ENCODE assay signal across 8 mouse cellular contexts in the genomic region with DNA sequence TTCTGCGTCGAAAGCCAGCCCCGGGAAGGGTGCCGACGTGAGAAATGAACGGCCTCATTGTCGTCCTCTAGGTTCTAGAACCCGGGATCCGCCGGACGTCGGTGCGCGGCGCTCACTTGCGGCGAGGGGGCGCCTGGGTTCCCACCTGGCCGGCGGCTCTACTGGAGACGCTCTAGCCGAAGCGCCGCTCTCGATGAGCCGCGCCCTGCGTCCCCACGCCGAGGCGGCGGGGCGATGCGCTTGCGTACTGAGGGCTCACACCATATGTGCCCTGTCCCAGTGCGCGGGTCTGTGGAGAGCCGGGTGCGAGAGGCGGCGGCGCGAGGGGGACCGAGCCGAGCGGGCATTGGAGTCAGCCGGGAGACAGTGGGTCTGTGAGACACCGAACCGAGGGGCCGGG. TPM values are rescaled to one million over a fixed set of nuclear protein-coding genes. Genes with fewer than 3 reads are reported as not detected.
DNase-seq lines count a peak whose midpoint lies in the region; ATAC-seq and TF ChIP-seq lines count a peak whose summit lies in the region.

Txndc9 (minus strand) TSS at position 27 of the 400 bp plus-strand sequence.
Eif5b (plus strand) TSS at position 144 of the 400 bp plus-strand sequence.

- WGBS in forebrain, embryonic 15.5 days: under 1% methylated on average over 50 of the region's 50 CpGs
- WGBS in lung, adult 2 months: under 1% methylated on average over 50 of the region's 50 CpGs

- peak; percentile 45; the same call in 1 of the 2 replicates for TF ChIP-seq POLR2A in lung, adult 2 months (IDR thresholded peaks at IDR 0.05; ENCODE audit: borderline replicate concordance, extremely low read depth, low read depth, low read length)

- TF ChIP-seq CTCF in lung, adult 2 months (IDR thresholded peaks at IDR 0.05; ENCODE audit: insufficient read depth, low read length): peak; percentile 17; the same call in 1 of the 2 replicates

- H3K9me3 ChIP-seq in forebrain, embryonic 15.5 days: no peaks in the 10 kb centered on the region

- intact Hi-C loops in heart, postnatal 25 days (cut with DNase I): loop anchor here (2.0 to 10.0 kb wide), 3 partner anchors 106 to 133 kb away; partner anchors contain the start of genes Mitd1, Mrpl30 and Tsga10

- H3K4me3 ChIP-seq in forebrain, embryonic 15.5 days: peak within 1 kb of the TSS; percentile 80
- peak within 1 kb of the TSS; percentile 94 for H3K4me3 ChIP-seq in lung, adult 2 months (replicated peaks; ENCODE audit: extremely low read depth, low read depth, low read length)

- H3K9ac ChIP-seq in forebrain, embryonic 15.5 days (replicated peaks): peak within 1 kb of the TSS; percentile 74

- H3K27ac ChIP-seq in forebrain, embryonic 15.5 days (replicated peaks): peak within 1 kb of the TSS; percentile 95

- no peaks in the 10 kb centered on the region for H3K27me3 ChIP-seq in forebrain, embryonic 15.5 days

- H3K36me3 ChIP-seq in forebrain, embryonic 15.5 days: peaks cover 24% of the 10 kb centered on the region

- H3K4me1 ChIP-seq in forebrain, embryonic 15.5 days: peaks cover 18% of the 10 kb centered on the region
- peaks cover 5% of the 10 kb centered on the region for H3K4me1 ChIP-seq in lung, adult 2 months (ENCODE audit: control insufficient read depth, insufficient read depth, low read length)

- ATAC-seq in forebrain, embryonic 15.5 days (replicated peaks): peak; percentile 94
- ATAC-seq in neutrophil, adult 5-6 weeks (ENCODE audit: extremely low read depth, insufficient number of reproducible peaks, low FRiP score, poor library complexity, severe bottlenecking): peak; percentile 62

- H3K4me2 ChIP-seq in forebrain, embryonic 15.5 days (replicated peaks): peak within 1 kb of the TSS; percentile 64

- peak; percentile 98 for DNase-seq in ES-CJ7 (ENCODE audit: low read depth, low spot score)
- DNase-seq in cerebellum, adult 11 months: peak; percentile 95
- DNase-seq in heart, postnatal 25 days (ENCODE audit: low spot score): peak; percentile 89
- peak; percentile 96 to 98 for DNase-seq in layer of hippocampus, adult 18-20 months (ENCODE audit: low spot score in 2 of 2)
- peak; percentile 90 for DNase-seq in lung, adult 2 months
- peak; percentile 94 for DNase-seq in thymus, adult 18-20 months

RNA-seq across cellular contexts. Expression of gene Txndc9, which starts in this region (rescaled TPM):
- polyA plus RNA-seq in forebrain, embryonic 15.5 days (2015; fragmentation: Nextera tagmentation; extraction: Ambion mirVana): 145 and 154 TPM in 2 replicates
- 10 to 100 TPM; 52.6 to 57.2 TPM for total RNA-seq in heart, postnatal 25 days (2021)
- 10 to 100 TPM; 53.9 to 63.5 TPM for total RNA-seq in layer of hippocampus, adult 18-20 months (2021)
- polyA plus RNA-seq in lung, adult 2 months (2012; rRNA removed): 5.9 and 9.6 TPM in 2 replicates
- 59.2 and 63.0 TPM in 2 replicates for total RNA-seq in neutrophil, adult 5-6 weeks (2017)

RNA-seq across cellular contexts. Expression of gene Eif5b, which starts in this region (rescaled TPM):
- 22.8 and 24.6 TPM in 2 replicates for polyA plus RNA-seq in forebrain, embryonic 15.5 days (2015; fragmentation: Nextera tagmentation; extraction: Ambion mirVana)
- total RNA-seq in heart, postnatal 25 days (2021): 10 to 100 TPM; 42.9 to 45.7 TPM
- total RNA-seq in layer of hippocampus, adult 18-20 months (2021): 10 to 100 TPM; 41.8 to 44.2 TPM
- 4.3 and 6.9 TPM in 2 replicates for polyA plus RNA-seq in lung, adult 2 months (2012; rRNA removed)
- total RNA-seq in neutrophil, adult 5-6 weeks (2017): 22.1 and 24.2 TPM in 2 replicates

Comparison
In these comparisons a context has a peak if more than half of its experiments do, and no peak if none do; other contexts are left out.
1. Peak in every context shown above with its lines: DNase-seq, ATAC-seq, H3K4me3 ChIP-seq and H3K27ac ChIP-seq.
2. RNA of gene Txndc9 (polyA plus RNA-seq): 145 to 154 TPM in forebrain, embryonic 15.5 days; 5.9 to 9.6 TPM in lung, adult 2 months; every median in the first group is over 10 times any median in the second.